Mouse (Mus musculus) forebrain, embryonic 11.5 days (tissue): ENCODE data around the gene Celsr1. TPM values are rescaled to one million over a fixed set of nuclear protein-coding genes. Genes with fewer than 3 reads are reported as not detected.
A peak's percentile ranks its signal among the peaks of the same experiment; 100 is the strongest.

Source experiments
- ATAC-seq: fragments of 200-750 bp; cut with Nextera tagmentation; replicated peaks from 2 replicates; pipeline ENCODE4 v1.8.0; 2017; ENCODE audit warnings: moderate TSS enrichment; ENCODE audit not compliant: low FRiP score
- DNase-seq: peaks from one replicate; pipeline ENCODE4 v3.0.0-alpha.2; 2017; ENCODE audit warnings: low spot score
- H3K27ac ChIP-seq: fragments of 300-500 bp; sonication (generic); 2 replicates; pipeline ENCODE4 v1.5.1; 2014; ENCODE audit warnings: low read depth, low read length
- H3K27me3 ChIP-seq: fragments of 300-500 bp; sonication (generic); 2 replicates; pipeline ENCODE4 v1.6.1; 2014; ENCODE audit warnings: mild to moderate bottlenecking, low read length, mixed read lengths; ENCODE audit not compliant: control insufficient read depth, insufficient read depth
- H3K36me3 ChIP-seq: fragments of 300-500 bp; sonication (generic); 2 replicates; pipeline ENCODE4 v1.6.1; 2014; ENCODE audit warnings: mild to moderate bottlenecking, low read length, moderate library complexity, mixed read lengths; ENCODE audit not compliant: control insufficient read depth, insufficient read depth
- H3K4me1 ChIP-seq: fragments of 300-500 bp; sonication (generic); replicated peaks from 2 replicates; pipeline ENCODE4 v1.6.1; 2014; ENCODE audit warnings: low read length, mixed read lengths; ENCODE audit not compliant: control insufficient read depth, insufficient read depth
- H3K4me2 ChIP-seq: fragments of 300-500 bp; sonication (generic); 2 replicates; pipeline ENCODE4 v1.6.1; 2014; ENCODE audit warnings: low read depth, mild to moderate bottlenecking, low read length, moderate library complexity, mixed read lengths; ENCODE audit not compliant: severe bottlenecking
- H3K4me3 ChIP-seq: fragments of 300-500 bp; sonication (generic); 2 replicates; pipeline ENCODE4 v1.5.1; 2014; ENCODE audit warnings: low read depth, low read length
- H3K9ac ChIP-seq: fragments of 300-500 bp; sonication (generic); 2 replicates; pipeline ENCODE4 v1.6.1; 2014; ENCODE audit warnings: low read length
- H3K9me3 ChIP-seq: fragments of 300-500 bp; sonication (generic); 2 replicates; pipeline ENCODE4 v1.6.1; 2016; ENCODE audit warnings: low read length, mixed read lengths; ENCODE audit not compliant: control insufficient read depth
- WGBS: fragments of 180-500 bp; shearing (Covaris S2); extraction: QIAGEN DNeasy Blood & Tissue Kit; methylation state at CpG from one replicate; pipeline ENCODE4 v1.1.7; 2014; 5-methylcytosine and 5-hydroxymethylcytosine counted together
- polyA plus RNA-seq: library from polyadenylated mRNA; unstranded; fragments of >200 nt; fragmentation: Nextera tagmentation; extraction: Ambion mirVana; gene quantifications from 2 replicates; pipeline ENCODE4 v1.2.1, GENCODE M21; 2014

Celsr1 gene
- polyA plus RNA-seq, 1 experiment from 2014 or later: 7.3 TPM

DNA sequence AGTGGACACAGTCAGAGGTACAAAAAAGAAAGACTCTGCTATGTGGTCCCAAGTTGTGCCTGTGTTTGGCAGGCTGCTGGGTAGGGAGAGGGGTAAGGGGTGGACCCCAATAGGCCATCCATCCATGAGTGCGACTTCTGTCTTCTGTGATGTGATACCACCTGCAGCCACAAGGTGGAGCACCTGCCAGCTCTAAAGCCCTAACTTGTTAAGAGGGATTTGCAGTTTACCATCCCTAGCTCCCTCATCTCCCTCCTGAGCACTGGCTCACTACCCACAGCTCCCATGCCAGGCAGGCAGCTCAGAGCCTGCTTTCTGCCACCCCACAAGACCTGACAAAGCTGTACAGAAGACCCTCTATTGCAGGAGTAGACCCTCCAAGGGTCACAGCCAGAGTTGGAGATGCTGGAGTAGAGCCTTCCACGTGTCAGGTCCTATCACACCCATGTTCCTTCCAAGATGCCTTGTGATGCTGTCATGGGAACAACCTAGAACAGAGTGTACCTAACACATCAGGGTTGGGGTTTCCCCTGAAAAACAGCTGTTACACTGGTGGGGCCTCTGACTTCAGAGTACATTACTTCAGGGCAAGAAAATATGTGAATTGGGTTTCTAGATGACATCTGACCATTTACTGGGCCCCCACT lies 20.4 kb upstream of the Celsr1 start:
- Histone ChIP-seq H3K4me1 (peaks cover 7% of the 10 kb centered on the region; the same call in 1 of the 2 replicates), H3K4me3 (no peak overlapping the region), H3K9me3 (no peaks in the 10 kb centered on the region), H3K9ac (no peak overlapping the region), H3K27ac (no peak overlapping the region), H3K27me3 (no peaks in the 10 kb centered on the region; the same call in 1 of the 2 replicates), H3K36me3 (no peaks in the 10 kb centered on the region), H3K4me2 (no peak overlapping the region)
- ATAC-seq (0 out of 2 replicates have a peak, but pooled peaks have one; percentile 19), DNase-seq (peak; percentile 88)
- 39% methylated on average over 2 of the region's 2 CpGs for WGBS

GRCm38 (mm10) chr15:86051878-86052478 lies 18.4 kb upstream of the Celsr1 start:
- no peaks in the 10 kb centered on the region for H3K4me1 ChIP-seq
- no peak overlapping the region for H3K4me3 ChIP-seq
- no peaks in the 10 kb centered on the region for H3K36me3 ChIP-seq
- 66% methylated on average over 6 of the region's 6 CpGs for WGBS
- H3K4me2 ChIP-seq: no peak overlapping the region
- H3K27me3 ChIP-seq: no peaks in the 10 kb centered on the region; the same call in 1 of the 2 replicates
- ATAC-seq (no peak), DNase-seq (no peak)
- H3K27ac ChIP-seq: no peak overlapping the region
- H3K9me3 ChIP-seq: no peaks in the 10 kb centered on the region
- no peak overlapping the region for H3K9ac ChIP-seq

- no peaks in the 10 kb centered on the region for H3K9me3 ChIP-seq
- H3K4me3 ChIP-seq: no peak overlapping the region
- ATAC-seq: no peak
- WGBS: 93% methylated on average over 10 of the region's 10 CpGs
- H3K27ac ChIP-seq: no peak overlapping the region
- H3K36me3 ChIP-seq: no peaks in the 10 kb centered on the region
- no peaks in the 10 kb centered on the region; the same call in 1 of the 2 replicates for H3K27me3 ChIP-seq
- H3K9ac ChIP-seq: no peak overlapping the region
- no peak overlapping the region for H3K4me2 ChIP-seq
- DNase-seq: no peak
- H3K4me1 ChIP-seq: no peaks in the 10 kb centered on the region
Observed at GRCm38 (mm10) chr15:86051152-86051551, 17.6 kb upstream of the Celsr1 start.

- H3K4me1 ChIP-seq: no peaks in the 10 kb centered on the region
- H3K9me3 ChIP-seq: no peaks in the 10 kb centered on the region
- H3K4me3 ChIP-seq: no peak overlapping the region
- H3K27ac ChIP-seq: no peak overlapping the region
- ATAC-seq (no peak), DNase-seq (no peak)
- H3K36me3 ChIP-seq: no peaks in the 10 kb centered on the region
- H3K4me2 ChIP-seq: no peak overlapping the region
- WGBS: 68% methylated on average over 4 of the region's 4 CpGs
- no peaks in the 10 kb centered on the region for H3K27me3 ChIP-seq
- H3K9ac ChIP-seq: no peak overlapping the region
Observed at GRCm38 (mm10) chr15:86050170-86050743, 16.7 kb upstream of the Celsr1 start.

DNA sequence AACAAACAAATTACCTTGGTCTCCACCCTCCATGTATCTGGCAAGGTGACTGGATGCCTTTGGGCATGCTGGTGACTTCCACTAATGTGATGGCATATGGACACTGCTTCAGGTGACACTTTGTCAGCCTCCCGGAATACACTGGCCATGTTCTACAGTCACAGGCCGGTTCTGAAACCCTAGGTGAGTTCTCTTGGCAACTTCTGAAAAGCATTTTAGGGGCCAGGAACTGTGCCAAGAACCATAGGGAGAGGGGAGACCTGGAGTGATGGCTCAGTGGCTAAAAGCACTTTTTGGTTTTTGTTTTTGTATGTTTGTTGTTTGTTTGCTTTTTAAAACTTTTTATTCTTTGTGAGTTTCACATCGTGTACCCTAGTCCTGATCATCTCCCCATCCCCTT lies 15.9 kb upstream of the Celsr1 start:
- no peak overlapping the region for H3K9ac ChIP-seq
- DNase-seq (no peak), ATAC-seq (no peak)
- H3K27ac ChIP-seq: no peak overlapping the region
- 78% methylated on average over 3 of the region's 3 CpGs for WGBS
- H3K4me2 ChIP-seq: no peak overlapping the region
- H3K9me3 ChIP-seq: no peaks in the 10 kb centered on the region
- no peaks in the 10 kb centered on the region for H3K36me3 ChIP-seq
- H3K4me3 ChIP-seq: no peak overlapping the region
- H3K4me1 ChIP-seq: no peaks in the 10 kb centered on the region
- no peaks in the 10 kb centered on the region for H3K27me3 ChIP-seq

- WGBS: 44% methylated on average over 4 of the region's 4 CpGs
- H3K36me3 ChIP-seq: no peaks in the 10 kb centered on the region
- ATAC-seq: no peak
Observed at GRCm38 (mm10) chr15:86042364-86042763, 8.8 kb upstream of the Celsr1 start.

DNA sequence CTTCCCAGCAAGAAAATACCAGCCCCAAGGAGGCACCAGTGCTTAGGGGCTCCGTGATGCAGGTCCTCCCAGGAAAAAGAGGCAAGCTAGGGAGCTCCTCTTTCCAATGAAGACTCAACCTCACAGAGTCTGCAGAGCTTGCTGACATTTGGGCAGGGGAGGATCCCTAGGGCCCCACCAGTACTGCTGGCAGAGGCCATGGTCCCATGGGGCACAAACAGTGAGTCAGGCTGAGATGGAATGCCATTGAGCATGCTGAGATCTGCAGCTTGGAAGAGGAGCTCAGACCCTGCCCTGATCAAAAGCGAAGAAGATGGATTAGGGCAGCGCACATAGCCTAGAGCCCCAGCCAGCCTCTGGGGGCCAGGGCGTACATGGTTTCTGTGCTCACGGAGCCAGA lies 7.8 kb upstream of the Celsr1 start:
- Histone ChIP-seq H3K27ac (no peak overlapping the region), H3K4me2 (no peak overlapping the region), H3K9ac (no peak overlapping the region), H3K36me3 (no peaks in the 10 kb centered on the region), H3K9me3 (no peaks in the 10 kb centered on the region), H3K27me3 (no peaks in the 10 kb centered on the region), H3K4me3 (no peak overlapping the region), H3K4me1 (no peaks in the 10 kb centered on the region; the same call in 1 of the 2 replicates)
- 85% methylated on average over 5 of the region's 5 CpGs for WGBS
- no peak for ATAC-seq
- no peak for DNase-seq

More at GRCm38 (mm10) chr15:86042364-86042763, 8.8 kb upstream of the Celsr1 start:
- Histone ChIP-seq H3K4me1 (no peaks in the 10 kb centered on the region; the same call in 1 of the 2 replicates), H3K9me3 (no peaks in the 10 kb centered on the region), H3K27ac (no peak overlapping the region), H3K9ac (no peak overlapping the region), H3K27me3 (no peaks in the 10 kb centered on the region), H3K4me3 (no peak overlapping the region), H3K4me2 (no peak overlapping the region)
- no peak for DNase-seq

DNA sequence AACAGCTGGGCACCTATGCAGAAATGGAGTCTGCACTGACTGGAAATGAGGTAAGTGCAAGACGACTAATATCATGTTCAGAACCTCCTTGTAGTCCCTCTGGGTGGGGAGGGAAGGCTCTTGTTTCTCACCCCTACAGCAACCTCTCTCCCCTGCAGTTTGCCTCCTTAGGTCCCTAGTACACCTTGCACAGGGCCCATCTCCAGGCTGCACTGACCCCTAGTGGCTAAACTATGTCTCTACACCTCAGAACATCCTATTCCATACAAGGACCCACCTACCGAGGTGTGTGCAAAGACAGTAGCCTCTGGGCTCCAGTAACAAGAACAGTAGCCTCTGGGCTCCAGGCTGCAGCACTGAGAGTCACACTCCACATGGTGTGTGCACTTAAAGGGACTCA lies 5.2 kb upstream of the Celsr1 start:
- Histone ChIP-seq H3K27me3 (peaks cover under 1% of the 10 kb centered on the region; the same call in 1 of the 2 replicates), H3K4me3 (no peak overlapping the region), H3K9ac (no peak overlapping the region), H3K36me3 (no peaks in the 10 kb centered on the region), H3K4me1 (peaks cover 5% of the 10 kb centered on the region), H3K27ac (no peak overlapping the region), H3K9me3 (no peaks in the 10 kb centered on the region), H3K4me2 (no peak overlapping the region)
- WGBS: 1% methylated on average over 2 of the region's 2 CpGs
- DNase-seq (peak; percentile 88), ATAC-seq (peak; percentile 54)
